Comparison of ENCODE assay signal across 23 mouse cellular contexts in the genomic region with DNA sequence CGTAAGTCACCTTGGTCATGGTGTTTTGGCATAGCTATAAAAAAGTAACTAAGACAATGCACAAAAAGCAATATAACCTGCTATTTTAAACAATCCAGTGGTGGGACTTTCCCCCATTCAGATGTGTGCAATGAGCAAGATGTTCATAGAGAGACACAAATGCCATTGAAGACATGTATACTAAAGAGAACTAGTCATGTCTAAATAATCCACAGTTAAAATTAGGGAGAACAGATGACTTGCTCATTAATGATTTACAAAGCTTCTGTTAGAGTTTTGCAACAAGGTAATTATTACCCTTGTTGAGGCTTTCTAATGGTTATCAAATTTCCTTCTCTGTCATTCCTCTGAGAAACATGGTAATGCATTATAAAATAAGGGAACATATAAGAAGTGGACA.
"Had no signal": no experiment of that assay in that cellular context is flagged by ENCODE, and none has a peak within 500 bp of the region (broad histone marks: within the 10 kb centered on the region; RNA-seq: fewer than 3 reads in every experiment).

No protein-coding gene starts in this region.

- H3K27ac ChIP-seq: heart, adult 2 months; heart, embryonic 13.5 days; heart, embryonic 15.5 days; hindbrain, embryonic 13.5 days; hindbrain, embryonic 15.5 days; hindbrain, postnatal 0 days; kidney, embryonic 15.5 days; limb, embryonic 13.5 days; limb, embryonic 15.5 days; liver, embryonic 14.5 days had no signal

- H3K9me3 ChIP-seq: heart, embryonic 13.5 days; heart, embryonic 15.5 days; hindbrain, embryonic 13.5 days; hindbrain, embryonic 15.5 days; kidney, embryonic 15.5 days; limb, embryonic 13.5 days; limb, embryonic 15.5 days had no signal

- ATAC-seq: hindbrain, postnatal 0 days; intestine, embryonic 16.5 days had no signal

- H3K36me3 ChIP-seq: heart, embryonic 13.5 days; heart, embryonic 15.5 days; hindbrain, embryonic 13.5 days; hindbrain, embryonic 15.5 days; kidney, embryonic 15.5 days; limb, embryonic 13.5 days; limb, embryonic 15.5 days had no signal

- DNase-seq: gastrocnemius, postnatal 14 days; gastrocnemius, postnatal 36 days; heart, adult 11 months; heart, adult 2 months; heart, postnatal 14 days; heart, postnatal 36 days; kidney, adult 11 months; kidney, postnatal 14 days; layer of hippocampus, adult 9-11 months; layer of hippocampus, postnatal 36 days; left cerebral cortex, postnatal 4 days had no signal

- H3K27me3 ChIP-seq: heart, embryonic 13.5 days; heart, embryonic 15.5 days; hindbrain, embryonic 13.5 days; hindbrain, embryonic 15.5 days; kidney, embryonic 15.5 days; limb, embryonic 13.5 days; limb, embryonic 15.5 days had no signal

- H3K9ac ChIP-seq: heart, embryonic 13.5 days; heart, embryonic 15.5 days; hindbrain, embryonic 13.5 days; hindbrain, embryonic 15.5 days; kidney, embryonic 15.5 days; limb, embryonic 13.5 days; limb, embryonic 15.5 days; liver, embryonic 14.5 days had no signal

- H3K4me3 ChIP-seq: heart, adult 2 months; heart, embryonic 13.5 days; heart, embryonic 15.5 days; hindbrain, embryonic 13.5 days; hindbrain, embryonic 15.5 days; kidney, embryonic 15.5 days; limb, embryonic 13.5 days; limb, embryonic 15.5 days had no signal

- H3K4me1 ChIP-seq: heart, embryonic 13.5 days; heart, embryonic 15.5 days; hindbrain, embryonic 13.5 days; hindbrain, embryonic 15.5 days; kidney, embryonic 15.5 days; limb, embryonic 13.5 days; limb, embryonic 15.5 days had no signal

- H3K4me2 ChIP-seq: heart, embryonic 11.5 days; heart, embryonic 13.5 days; heart, embryonic 15.5 days; hindbrain, embryonic 13.5 days; hindbrain, embryonic 15.5 days; kidney, embryonic 15.5 days; limb, embryonic 13.5 days; limb, embryonic 15.5 days; liver, embryonic 11.5 days had no signal
